Mouse (Mus musculus) 3134 (cell line): ENCODE data around the gene Klf12.

Experiments used
- DNase-seq: peaks from one replicate; pipeline ENCODE4 v3.0.0-alpha.2; 2011; ENCODE audit warnings: low spot score; ENCODE audit not compliant: insufficient read length; ENCODE audit errors: extremely low read depth

Klf12 gene

GRCm38 (mm10) chr14:100284119-100284860 is at the start of gene Klf12:
Klf12 (minus strand) TSS chr14:100284679.
- DNase-seq: no peak

GRCm38 (mm10) chr14:100333369-100333768 is 48.9 kb upstream of the Klf12 start:
- DNase-seq: no peak

DNA sequence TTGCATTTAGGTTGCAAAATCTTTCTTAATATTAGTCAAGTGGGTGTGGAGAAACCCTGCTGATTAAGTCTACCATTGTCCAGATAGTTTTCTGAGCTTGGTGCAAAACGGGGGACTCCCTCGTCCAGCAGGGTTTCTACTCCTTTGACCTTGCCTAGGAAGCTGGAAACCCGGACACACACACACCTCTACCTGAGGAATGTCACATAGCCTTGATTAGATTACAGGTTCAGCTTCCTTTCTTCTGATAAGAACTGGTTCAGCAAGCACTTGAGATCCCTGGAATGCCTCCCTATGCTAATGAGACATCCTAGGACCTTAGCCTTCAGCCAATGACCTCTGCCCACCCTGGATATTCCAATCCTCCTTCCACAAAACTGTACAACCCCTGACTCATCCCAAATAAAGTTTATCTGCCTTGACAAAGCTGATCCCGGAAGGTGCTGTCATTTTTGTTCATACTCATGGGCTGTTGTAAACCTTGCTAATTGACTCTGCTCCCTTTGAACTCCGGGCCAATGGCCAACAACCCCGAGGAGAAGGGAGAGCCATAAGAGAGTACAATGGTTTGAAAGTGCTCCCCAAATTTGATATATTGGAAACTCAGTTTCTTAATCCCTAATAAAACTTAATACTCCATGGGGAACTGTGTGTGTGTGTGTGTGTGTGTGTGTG is 44.3 kb upstream of the Klf12 start:
- no peak for DNase-seq

GRCm38 (mm10) chr14:100324303-100324702 is 39.8 kb upstream of the Klf12 start:
- no peak for DNase-seq

GRCm38 (mm10) chr14:100322012-100322411 is 37.5 kb upstream of the Klf12 start:
- no peak for DNase-seq

- DNase-seq: no peak
Observed at GRCm38 (mm10) chr14:100316780-100317179, 32.3 kb upstream of the Klf12 start.

GRCm38 (mm10) chr14:100314099-100314498 is 29.6 kb upstream of the Klf12 start:
- no peak for DNase-seq

DNA sequence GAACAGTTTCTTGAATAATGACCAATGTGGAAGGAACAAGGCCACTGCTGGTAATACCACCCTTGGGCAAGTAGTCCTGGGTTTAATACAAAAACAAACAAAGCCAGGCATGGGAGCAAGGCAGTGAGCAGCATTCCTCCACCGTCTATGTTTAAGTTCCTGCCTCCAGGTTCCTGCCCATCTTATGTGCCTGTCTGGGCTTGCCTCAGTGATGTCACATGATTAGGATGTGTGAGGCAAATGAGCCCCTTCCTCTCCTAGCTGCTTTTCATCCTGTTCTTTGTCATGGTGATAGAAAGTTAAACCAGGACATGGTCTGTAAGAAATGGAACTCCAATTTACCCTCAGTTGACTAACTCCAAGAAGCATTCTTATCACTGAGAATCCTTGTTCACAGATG is 16.4 kb upstream of the Klf12 start:
- DNase-seq: no peak

DNA sequence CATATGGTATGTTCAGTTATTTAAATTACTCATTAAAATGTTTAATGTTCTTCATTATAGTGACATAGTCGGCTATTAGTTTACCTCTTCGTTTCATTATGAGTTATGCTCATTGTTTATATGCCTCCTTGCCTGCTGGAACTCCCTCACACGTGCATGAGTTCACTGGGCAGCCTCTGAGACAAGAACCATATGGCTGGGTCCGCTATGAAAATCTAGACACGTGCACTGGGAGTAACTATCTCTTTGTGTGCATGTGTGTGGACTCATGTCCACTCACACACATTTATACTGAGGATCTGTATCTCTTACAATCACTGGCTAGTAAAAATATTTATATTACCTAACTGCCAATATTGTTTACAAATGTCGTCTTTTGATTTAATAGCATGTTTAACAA is 14.4 kb upstream of the Klf12 start:
- no peak for DNase-seq

GRCm38 (mm10) chr14:100286586-100287241 is 2.2 kb upstream of the Klf12 start:
- no peak for DNase-seq

- no peak for DNase-seq
Observed at GRCm38 (mm10) chr14:100285656-100286585, 1.4 kb upstream of the Klf12 start.

GRCm38 (mm10) chr14:100284861-100285655 is 579 bp upstream of the Klf12 start:
- DNase-seq: no peak

DNA sequence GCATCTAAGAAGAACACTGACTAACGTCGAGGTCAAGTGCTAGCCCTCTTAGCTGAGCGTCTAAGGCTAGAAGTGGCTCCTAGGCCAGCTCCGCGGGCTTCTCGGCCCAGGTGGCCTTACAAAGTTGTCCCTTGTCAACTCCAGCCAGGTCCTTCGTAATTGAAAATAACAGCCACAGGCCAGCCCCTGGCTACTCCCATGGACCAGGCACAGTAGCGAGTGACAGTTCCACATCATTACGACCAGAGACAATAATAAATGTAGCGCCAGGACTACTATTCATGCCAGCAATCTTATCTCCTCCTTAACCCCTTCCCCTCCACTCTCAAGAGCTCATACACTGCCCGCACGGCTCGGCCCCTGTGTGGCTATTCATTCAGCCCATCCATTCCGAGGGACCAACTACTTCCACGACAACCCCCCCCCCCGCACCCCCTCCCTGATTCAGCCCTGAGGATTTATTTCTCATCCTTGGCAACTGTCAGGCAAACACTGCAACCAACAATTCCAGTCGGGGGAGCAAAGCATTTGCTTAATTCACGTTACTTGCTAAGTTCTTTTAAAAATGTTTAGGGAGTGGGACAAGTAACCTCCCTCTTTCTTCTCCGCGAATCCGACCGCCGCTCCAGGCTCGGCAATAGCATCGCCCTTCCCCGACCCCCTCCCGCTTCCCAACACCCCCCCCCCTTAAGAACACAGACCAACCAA is 914 bp downstream of the Klf12 start:
- no peak for DNase-seq

DNA sequence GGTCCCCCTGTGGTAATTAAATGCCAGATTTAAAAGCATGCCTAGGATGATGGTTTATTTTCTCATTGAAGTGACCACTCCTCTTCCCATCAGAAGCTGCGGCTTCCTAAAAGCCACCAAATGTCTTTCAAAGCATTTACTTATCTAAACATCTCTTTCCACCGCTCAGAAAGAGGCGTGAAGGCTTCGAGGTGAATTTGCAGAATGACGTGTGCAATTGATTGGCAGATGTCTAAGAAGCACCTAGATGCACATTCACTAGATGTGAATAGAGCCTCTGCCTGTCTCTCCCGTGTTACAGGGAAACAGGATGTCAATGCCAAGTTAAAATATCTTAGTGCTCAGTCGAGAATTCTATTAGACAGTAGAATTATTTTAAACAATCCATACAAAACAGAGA is 1.8 kb downstream of the Klf12 start:
- no peak for DNase-seq

- no peak for DNase-seq
Observed at GRCm38 (mm10) chr14:100281734-100282133, 2.7 kb downstream of the Klf12 start.

- no peak for DNase-seq
Observed at GRCm38 (mm10) chr14:100274179-100274578, 10.3 kb downstream of the Klf12 start.

DNA sequence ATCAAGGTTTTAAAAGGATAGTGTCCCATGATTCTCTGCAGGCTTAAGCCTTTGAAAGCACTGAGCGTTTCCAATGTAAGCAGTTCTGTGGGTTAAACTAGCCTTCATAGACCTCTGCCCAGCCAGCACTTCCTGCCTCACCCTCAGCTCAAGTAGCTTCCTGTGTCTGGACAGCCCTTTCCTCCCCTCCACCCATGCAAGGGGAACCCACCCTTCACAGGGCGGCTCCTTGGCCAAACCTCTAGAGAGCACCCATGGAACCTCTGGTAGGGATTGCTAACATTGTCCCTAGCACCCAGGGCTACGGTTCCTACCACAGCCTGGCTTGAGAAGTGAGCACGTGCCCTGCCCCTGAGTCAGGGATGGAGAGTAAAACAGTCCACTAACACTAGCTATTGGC is 23.9 kb downstream of the Klf12 start:
- no peak for DNase-seq

- no peak for DNase-seq
Observed at GRCm38 (mm10) chr14:100243046-100243445, 41.4 kb downstream of the Klf12 start.

DNA sequence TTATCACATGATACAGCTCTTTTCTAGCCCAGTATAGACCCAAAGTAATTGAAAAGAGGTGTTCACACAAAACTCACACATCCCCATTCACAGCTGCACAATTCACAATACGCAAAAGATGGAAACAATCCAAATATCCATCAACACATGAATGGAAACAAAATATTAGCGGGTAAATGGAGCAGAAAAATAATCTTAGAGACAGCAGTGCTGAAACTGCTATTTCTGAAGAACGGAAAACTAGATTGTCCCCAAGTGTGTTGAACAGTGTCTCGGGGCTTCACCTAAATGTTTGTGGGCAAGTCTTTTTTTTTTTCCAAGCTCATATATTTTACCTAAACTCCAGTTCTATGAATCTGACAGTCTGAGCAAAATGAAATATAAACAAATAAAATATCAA is 44.6 kb downstream of the Klf12 start:
- no peak for DNase-seq
